Mouse (Mus musculus) layer of hippocampus, postnatal 25 days (tissue): ENCODE results near the gene Atxn7l1. TPM values are rescaled to one million over a fixed set of nuclear protein-coding genes. Genes with fewer than 3 reads are reported as not detected.

Experiments used
- DNase-seq, 2 experiments: peaks; one replicate each; pipeline ENCODE4 v3.0.0; 2022; ENCODE audit warnings: mixed read lengths in 2 of 2, low spot score in 1 of 2; ENCODE audit errors: extremely low spot score in 1 of 2
- total RNA-seq, 2 experiments: library from RNA; stranded (reverse); gene quantifications; 2 replicates each; pipeline ENCODE4 v1.2.3; 2021

Gene Atxn7l1
- total RNA-seq, 2 experiments from 2014 or later = 47.3 to 56.3 TPM

DNA sequence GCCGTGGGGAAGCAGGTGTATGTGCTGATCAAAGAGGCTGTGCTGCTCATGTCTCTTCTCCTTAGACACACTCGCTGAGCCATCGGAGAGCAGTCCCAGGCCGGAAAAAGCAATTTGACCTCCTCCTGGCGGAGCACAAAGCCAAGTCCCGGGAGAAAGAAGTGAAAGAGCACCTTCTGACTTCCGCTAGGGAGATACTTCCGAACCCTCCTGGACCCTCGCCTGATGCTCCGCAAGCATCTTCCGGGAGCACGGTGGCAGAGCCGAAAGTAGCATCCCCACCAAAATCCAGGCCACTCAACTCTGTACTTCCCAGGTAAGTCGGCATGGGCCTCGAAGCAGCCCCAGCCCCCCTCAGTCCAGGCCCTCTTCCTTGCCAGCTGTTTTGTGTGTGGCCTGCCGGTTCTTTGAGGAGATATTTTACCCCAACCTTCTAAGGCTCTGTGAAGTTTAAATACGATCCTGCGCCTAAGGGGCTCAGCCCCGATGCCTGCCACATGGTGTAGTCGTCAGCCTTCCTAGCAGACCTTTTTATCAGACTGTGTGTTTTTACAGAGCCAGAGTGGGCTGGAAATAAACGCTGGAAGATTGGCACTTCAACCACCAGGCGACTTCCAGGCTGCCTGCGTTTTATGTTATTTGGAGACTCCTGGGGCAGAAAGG is 198.4 kb downstream of the Atxn7l1 start:
- no peak for DNase-seq

DNA sequence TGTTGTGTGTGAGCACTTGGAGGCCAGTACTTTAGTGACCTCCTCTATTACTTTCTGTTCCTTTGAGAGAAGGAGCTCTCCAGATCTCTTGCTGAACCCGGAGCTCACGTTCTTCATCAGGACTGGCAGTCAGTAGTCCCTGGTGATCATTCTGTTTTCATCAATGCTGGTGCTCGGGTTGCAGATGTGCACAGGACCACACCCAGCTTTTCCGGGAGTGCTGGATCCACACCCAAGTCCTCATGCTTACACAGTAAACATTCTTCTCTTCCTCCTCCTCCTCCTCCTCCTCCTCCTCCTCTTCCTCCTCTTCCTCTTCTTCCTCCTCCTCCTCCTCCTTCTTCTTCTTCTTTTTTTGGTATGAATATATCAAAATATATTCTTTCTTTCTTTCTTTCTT is 205.2 kb downstream of the Atxn7l1 start:
- no peak for DNase-seq

DNA sequence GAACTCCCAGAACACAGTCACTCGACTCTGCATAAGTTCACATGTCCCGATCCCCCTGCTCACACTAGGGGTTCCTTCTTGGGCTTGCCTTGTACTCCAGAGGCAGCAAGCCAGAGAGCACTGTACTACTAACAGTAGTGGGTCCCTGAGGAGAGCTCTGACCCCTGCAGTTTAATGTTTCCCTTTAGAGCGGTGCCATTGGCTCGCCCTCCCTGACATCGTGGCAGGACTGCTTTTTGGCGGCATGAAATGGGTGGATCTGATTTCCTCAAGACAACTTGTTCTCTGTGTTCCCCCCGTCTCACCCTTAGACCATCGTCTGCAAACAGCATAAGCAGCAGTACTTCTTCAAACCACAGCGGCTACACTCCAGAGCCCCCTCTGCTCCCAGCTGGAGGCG is 210.9 kb downstream of the Atxn7l1 start:
- DNase-seq = no peak

DNA sequence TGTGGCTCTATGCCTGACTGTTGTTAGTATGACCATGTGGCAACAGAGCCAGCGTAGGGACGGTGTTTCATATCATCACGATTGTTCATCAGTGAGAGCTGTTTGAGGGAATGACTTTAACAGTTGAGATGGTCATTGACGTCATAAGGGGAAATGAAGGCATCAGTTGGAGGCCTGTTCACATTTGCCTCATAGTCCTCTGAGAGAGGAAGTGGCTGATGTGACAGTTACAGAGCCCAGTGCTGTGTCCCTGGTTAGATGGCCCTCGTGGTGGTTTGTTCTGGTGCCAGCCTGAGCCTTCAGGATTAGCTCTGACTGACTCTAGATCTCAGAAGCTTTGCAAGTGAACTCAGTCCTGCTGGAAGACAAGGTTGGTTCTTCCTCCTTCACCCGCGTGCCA is 211.7 kb downstream of the Atxn7l1 start:
- DNase-seq = no peak

DNA sequence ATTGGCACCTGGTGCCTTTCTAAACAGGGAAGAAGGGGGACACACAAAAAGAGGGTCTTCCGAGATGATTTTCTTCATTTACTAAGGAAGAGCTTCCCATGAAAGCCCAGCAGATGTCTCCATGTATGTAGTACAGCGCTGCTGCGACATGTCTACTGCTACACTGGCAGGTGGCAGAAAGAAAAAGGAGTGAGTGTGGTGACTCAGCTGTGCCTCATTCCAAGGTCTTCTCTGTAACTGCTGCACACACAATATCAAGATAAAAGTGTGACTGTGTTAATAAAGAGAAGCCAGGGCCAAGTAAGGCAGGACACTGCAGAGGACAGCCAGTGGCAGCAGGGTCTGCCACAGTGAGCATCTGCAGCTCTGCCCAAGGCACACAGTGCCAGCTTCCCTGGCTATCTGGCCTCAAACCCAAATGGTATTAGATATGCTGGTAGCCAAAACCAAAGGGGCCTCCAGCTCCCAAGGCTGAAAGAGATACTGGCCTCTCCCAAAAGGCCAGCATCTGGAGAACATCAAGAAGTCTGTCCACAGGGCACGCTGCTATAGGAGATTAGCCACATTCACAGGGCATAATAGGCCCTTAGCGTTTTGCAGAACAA is 212.5 kb downstream of the Atxn7l1 start:
- DNase-seq = no peak

DNA sequence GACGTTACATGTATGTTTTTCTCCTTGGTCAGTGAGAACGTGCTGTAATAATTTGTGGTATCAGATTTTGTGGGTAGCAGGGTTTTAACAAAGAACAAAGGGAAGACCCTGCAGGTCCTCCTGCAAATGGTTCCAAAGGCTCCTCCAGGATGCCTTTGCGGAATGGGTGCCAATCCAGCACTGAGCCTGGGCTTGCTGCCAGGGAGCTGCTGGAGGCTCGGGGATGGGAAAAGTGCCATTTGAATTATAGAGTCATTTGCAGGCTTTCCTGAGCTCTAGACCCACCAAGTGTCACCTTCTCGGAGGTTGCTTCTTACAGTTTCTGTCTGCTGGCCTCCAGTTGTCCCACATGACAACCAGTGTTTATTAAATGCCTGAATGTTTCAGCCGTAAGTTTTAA is 213.2 kb downstream of the Atxn7l1 start:
- peak; percentile 50 to 73 for DNase-seq

DNA sequence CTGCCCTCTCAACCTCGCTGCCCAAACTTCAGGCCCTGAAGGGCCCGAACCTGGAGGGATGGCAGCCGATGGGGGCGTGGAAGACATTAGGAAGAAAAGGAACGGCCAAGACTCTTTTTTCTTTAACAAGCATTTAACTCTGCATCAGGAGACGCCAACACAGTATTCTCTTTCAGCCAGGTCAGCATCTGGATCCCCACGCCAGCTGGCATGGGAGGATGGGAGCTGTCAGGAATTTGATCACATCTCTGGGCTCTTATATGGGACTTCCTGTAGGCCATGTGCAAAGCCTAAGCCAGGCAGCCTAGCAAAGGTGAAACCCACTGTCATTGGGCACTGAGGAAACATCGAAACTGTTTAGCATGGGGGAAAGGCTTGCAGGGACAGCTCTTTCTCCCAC is 217.0 kb downstream of the Atxn7l1 start:
- DNase-seq = no peak

DNA sequence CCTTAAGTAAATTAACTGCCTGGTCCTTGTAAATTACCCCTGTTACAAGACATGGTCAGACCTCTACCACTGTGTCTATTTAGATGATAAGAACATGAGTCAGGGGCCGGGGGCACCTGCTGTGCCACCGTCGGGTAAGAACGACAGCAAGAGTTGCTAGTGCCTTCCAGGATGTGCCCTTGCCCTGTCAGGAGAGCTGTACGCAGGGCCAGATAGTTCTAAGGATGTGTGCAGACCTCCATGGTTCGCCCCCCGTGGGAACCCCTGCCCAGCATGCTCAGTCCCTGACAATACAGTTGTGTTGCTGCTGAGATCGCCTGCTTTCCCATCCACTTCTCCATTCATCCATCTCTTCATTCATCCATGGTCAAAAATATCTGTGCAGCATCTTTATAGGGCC is 217.6 kb downstream of the Atxn7l1 start:
- DNase-seq = no peak

DNA sequence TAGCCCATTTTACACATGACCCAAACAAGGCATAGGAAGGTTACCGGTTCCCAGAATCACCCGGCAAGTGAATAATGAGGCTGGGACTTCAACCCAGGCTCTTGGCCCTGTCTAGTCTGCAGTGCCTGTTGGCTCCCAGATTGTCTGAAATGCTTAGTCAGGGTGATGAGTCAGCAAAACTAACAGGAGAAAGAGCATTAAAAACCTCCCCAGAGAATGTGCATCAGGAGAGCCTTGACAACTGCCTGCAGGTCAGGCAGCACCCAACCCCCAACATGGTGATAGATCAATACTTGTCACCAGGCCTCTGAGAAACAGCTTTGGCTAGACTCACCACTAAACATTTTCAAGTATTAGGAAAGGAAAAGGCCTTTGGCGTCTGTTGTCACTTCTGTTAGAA is 222.1 kb downstream of the Atxn7l1 start:
- DNase-seq = no peak

DNA sequence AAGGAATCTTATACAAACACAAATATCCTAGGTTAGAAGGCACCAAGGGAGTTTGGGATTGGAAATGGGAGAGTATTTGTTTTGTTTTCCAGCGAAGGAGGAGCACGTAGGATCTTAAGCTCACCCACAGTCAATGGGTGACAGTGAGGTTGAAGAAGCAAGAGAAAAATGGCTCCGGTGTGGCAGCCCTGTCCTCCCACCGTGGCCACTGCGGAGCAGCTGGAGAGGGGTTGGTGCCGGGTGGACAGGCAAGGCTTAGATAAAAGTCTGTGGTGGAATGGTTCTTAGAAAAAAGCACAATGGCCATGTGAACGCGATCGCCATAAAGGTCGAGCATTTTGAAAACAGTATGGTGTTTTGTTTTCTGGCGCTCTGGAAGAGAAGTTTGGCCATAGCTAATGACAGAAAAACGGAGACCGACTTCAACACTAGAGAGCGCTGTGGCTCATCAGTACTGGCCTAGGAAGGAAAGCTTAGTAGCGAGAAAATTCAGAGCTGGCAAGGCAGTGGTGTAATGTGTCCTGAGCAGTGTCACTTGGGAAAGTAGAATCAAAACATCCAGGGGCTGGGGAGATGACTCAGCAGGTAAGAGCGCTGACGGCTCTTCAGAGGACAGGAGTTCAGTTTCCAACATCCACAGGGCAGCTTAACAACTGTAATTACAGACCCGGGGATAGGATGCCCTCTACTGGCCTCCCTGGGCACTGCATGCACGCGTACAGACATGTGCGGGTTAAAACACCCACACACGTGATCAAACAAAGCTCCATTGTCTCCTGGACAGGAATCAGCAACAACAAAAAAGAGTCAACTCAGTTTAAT is 232.3 kb downstream of the Atxn7l1 start:
- peak; percentile 71 to 82 for DNase-seq

DNA sequence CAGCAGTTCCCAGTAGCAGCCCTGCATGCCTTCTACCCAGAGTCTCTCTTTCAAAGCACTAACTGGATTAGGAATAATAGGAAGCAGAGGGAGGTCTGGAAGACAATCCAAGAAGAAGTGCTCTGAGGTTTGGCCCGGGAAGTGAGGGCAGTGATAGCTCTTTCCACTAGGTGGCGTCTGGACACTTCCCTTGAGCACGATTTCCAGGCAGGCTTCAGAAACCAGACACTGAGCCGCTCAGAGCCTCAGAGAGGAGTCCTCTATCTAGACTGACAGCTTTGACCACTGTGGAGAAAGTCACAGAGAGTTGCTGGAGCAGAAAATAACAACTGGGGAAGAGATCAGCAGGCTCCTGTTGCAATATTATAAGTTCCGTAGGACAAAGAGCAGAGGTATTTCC is 241.3 kb downstream of the Atxn7l1 start:
- peak; percentile 57 to 71 for DNase-seq

DNA sequence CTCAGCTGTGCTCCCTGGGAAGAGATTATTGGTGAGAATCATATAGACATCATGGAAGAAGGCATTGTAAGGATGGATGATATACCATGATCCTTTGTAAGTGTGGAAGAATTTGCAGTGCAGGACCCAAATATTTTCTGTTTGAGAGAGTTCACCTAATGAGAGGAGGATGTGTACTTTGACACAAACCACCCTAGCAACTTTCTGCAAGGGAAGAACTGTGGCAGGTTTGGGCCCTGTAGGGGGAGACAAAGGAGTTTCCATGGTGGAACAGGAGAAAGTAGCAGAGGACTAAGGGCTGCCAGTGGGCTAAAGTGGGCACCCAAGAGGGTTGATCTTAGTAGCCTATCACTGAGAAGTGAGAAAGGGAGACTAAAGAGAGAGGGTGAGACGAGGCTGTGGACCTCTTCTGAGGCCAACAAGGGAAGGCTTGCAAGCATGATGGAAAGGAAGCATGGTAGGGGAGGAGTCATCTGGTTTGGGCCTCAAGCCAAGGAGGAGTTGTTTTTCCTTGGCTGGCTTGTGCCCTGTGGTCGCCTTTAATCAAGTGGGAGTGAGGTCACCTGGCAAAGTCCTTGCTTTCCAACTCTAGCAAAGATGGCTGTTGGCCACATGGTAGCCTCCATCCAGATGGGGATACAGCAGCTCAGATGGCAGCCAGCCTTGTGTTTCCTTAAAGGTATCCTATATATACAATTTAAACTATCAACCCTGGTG is 243.5 kb downstream of the Atxn7l1 start:
- no peak for DNase-seq

DNA sequence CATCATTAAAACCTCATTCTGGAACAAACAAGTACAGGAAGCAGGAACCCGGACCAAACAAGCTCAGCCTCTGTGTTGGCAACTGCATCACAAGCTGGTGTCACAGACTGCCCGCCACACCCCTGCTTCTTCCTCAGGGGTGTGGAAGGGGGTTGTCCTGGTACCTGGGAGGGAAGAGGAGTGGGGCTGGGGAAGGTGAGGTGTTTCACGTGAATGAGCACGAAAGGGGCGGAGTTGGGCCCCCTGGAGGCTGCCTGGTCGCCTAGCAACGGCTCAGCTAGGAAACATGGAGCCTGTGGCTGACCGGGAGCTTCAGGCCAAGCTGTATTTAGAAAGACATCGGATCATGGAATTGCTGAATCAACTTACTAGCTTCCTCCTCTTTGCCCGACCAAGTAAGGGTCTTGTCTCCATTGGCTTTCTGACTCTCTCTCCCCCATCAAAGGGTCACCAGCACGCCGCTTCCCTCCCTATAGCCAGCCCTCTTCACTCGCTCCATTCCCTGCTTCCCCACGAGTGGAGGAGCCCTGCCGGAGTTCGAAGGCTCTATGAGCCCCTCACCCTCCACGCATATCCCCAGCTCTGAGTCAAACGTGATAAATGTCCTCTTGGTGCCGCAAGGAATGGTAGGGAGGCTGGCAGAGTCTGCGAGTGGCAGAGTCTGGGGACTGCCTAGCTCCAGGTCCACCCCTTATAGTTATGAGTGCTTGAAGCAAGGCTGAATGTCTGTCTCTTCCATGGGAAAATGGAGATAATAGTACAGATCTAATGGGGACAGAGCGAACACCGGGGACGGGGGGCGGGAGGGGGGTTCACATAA is 247.5 kb downstream of the Atxn7l1 start, which contains the start of gene Efcab10:
TSS of gene Efcab10 (plus strand) at position 51 of the 820 bp plus-strand sequence.
- DNase-seq = peak; percentile 38 to 48

DNA sequence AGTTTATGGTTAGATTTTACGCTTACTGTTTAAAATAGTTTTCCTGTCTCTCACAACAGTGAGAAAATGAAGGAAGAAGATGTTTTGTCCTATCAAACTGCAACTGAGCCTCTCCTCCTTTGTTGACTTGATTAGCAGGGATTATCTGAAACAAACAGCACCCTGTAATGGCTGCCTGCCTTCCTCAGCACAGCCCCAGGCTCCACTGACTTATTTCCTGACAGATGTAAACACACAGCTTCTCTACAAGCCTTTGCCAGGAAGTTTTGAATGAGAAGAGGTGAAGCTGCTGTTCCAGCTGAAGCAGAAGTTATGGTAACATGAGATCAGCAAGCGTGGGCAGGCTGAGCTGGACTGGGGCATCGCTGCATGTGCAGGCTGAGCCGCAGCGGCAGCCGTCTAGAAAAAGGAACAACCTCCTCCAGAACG is 255.8 kb downstream of the Atxn7l1 start:
- no peak for DNase-seq

DNA sequence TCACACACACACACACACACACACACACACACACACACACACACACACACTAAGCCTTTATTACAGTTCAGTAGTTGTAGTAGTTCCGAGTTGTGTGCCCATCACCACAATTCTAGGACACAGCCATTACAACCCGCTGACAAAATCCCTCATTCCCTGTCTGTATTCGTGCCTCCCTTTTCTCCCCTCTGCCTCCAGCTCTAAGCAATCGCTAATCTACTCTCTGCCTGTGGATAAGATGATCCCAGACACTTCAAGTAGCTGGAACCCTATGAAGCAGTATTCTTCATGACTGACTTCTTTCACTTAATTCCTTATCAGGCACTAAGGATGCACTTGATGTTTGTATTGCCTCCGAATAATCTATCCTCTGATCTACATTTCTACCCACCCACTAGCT is 257.5 kb downstream of the Atxn7l1 start:
- DNase-seq = no peak

DNA sequence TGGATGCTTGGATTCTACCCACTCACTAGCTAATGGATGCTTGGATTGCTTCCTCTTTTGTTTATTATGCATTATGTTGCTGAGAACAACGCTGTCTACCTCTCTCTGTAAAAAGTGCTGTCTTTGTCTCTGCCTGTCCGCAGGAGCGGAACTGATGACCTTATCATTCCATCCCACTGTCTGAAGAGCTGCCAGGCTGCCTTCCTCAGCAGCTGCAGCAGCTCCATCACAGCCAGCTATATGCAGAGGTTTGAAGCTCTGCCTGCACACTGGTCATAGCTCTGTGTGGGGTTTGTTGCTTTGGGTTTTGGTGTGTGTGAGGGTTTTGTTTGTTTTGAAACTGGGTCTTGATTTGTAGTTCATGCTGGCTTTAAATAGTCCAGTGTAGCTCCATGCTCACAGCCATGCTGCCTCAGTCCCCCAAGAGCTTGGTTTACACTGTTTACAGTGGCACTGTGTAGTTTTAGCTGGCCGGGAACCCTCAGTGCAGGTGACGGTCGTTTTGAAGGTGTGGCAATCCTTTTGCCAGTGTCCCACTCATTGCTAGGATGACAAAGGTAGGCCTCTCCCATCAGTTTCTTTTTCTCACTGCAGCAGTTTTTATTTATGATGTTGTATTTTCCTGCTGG is 258.0 kb downstream of the Atxn7l1 start:
- DNase-seq = no peak

DNA sequence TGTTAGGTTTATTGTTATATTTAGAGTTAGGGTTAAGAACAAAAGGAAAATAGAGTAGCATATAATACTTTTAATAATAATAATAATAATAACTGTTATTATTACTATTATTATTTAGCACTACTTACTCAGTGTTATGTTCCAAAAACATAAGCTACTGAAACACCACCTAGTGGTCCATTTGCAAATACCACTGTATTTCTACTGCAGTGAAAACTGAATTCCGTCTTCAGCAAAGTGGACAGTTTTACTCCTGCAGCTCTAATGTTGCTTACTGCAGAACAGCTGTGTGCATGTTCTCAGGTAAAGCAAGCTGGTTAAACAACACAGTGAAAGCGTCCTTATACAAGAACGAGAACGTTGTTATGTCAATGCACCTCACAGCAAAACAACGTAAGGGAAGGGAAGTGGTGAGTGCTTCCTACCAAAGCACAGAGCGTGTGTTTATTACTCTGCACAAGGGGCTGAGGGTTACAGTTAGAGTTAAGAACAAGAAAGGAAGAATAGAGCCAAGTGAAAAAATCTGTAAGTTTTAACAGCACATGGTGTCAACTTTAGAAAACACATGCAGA is 264.2 kb downstream of the Atxn7l1 start:
- DNase-seq = no peak
